Mouse (Mus musculus): ENCODE data around the gene Rnf6.

- TF ChIP-seq ZNF384 (IDR thresholded peaks at IDR 0.05; ENCODE audit: low read depth, low read length) (no peak), CHD2 (IDR thresholded peaks at IDR 0.05; ENCODE audit: low read depth, low read length) (no peak), HCFC1 (IDR thresholded peaks at IDR 0.05; ENCODE audit: borderline replicate concordance, insufficient read depth, low read length) (no peak)
These were observed 22.3 kb downstream of the Rnf6 start for GRCm38 (mm10) chr5:146199073-146199472.

All from ES-E14 (cell line).